Mouse (Mus musculus): Measurements from ENCODE around the gene Ddx46.

- peak; percentile 93; the same call in 1 of the 2 replicates for TF ChIP-seq POLR2A (IDR thresholded peaks at IDR 0.05; ENCODE audit: borderline replicate concordance, control insufficient read depth, low read depth, low read length)
- no peak for TF ChIP-seq CTCF (IDR thresholded peaks at IDR 0.05; ENCODE audit: control insufficient read depth, insufficient read depth, low read length)
These were observed 42.1 kb upstream of the Ddx46 start for GRCm38 (mm10) chr13:55592512-55593253.

All from bone marrow, adult 2 months (tissue).